Mouse (Mus musculus) heart, adult 2 months (tissue): ENCODE measurements around the gene Gm26602. TPM values are rescaled to one million over a fixed set of nuclear protein-coding genes. Genes with fewer than 3 reads are reported as not detected.
A peak's percentile ranks its signal among the peaks of the same experiment; 100 is the strongest.

Source experiments
- DNase-seq, 2 experiments: peaks; one replicate each; pipeline ENCODE4 v3.0.0; 2021
- H3K27ac ChIP-seq: fragments of 200-600 bp; 2 replicates; pipeline ENCODE4 v1.8.1; 2022
- H3K27me3 ChIP-seq: fragments of 200-500 bp; 2 replicates; pipeline ENCODE4 v1.6.1; 2012; ENCODE audit warnings: mild to moderate bottlenecking, low read length, inconsistent platforms, mixed read lengths; ENCODE audit not compliant: control insufficient read depth, insufficient read depth
- H3K36me3 ChIP-seq: fragments of 200-500 bp; 2 replicates; pipeline ENCODE4 v1.6.1; 2012; ENCODE audit warnings: low read length, inconsistent platforms; ENCODE audit not compliant: control insufficient read depth, insufficient read depth
- H3K4me1 ChIP-seq: fragments of 200-500 bp; 2 replicates; pipeline ENCODE4 v1.6.1; 2011; ENCODE audit warnings: low read length; ENCODE audit not compliant: control insufficient read depth, insufficient read depth
- H3K4me3 ChIP-seq: fragments of 200-600 bp; 2 replicates; pipeline ENCODE4 v1.8.1; 2022
- H3K79me2 ChIP-seq: fragments of 200-500 bp; replicated peaks from 2 replicates; pipeline ENCODE4 v1.6.1; 2012; ENCODE audit warnings: mild to moderate bottlenecking, inconsistent platforms, low read length, moderate library complexity, mixed read lengths; ENCODE audit not compliant: control insufficient read depth, insufficient read depth
- H3K9ac ChIP-seq: fragments of 200-500 bp; 2 replicates; pipeline ENCODE4 v1.6.1; 2012; ENCODE audit warnings: low read depth, mild to moderate bottlenecking, control low read depth, inconsistent platforms, low read length, mixed read lengths
- CTCF ChIP-seq: fragments of 200-600 bp; IDR thresholded peaks from 2 replicates; pipeline ENCODE4 v1.8.1; 2022; ENCODE audit warnings: antibody characterized with exemption, mild to moderate bottlenecking, moderate library complexity
- EP300 ChIP-seq: fragments of 200-500 bp; IDR thresholded peaks from 2 replicates; pipeline ENCODE4 v1.6.1; 2011; ENCODE audit warnings: low read depth, low read length, control low read depth; ENCODE audit not compliant: insufficient read depth
- POLR2A ChIP-seq: fragments of 200-500 bp; IDR thresholded peaks from 2 replicates; pipeline ENCODE4 v1.6.1; 2011; ENCODE audit warnings: mild to moderate bottlenecking, low read depth, low read length, control low read depth; ENCODE audit not compliant: insufficient read depth
- WGBS: fragments of 180-500 bp; shearing (Covaris S2); methylation state at CpG from one replicate; pipeline ENCODE4 v1.1.7; 2018; 5-methylcytosine and 5-hydroxymethylcytosine counted together
- intact Hi-C: fragments of 180-260 bp; cut with DNase I; formaldehyde crosslinking; loops from one replicate; pipeline ENCODE4 v1.15.1; 2025
- polyA plus RNA-seq: library from polyadenylated mRNA; depleted of rRNA; stranded (reverse); fragments of >200 nt; gene quantifications from 2 replicates; pipeline ENCODE4 v1.2.3, GENCODE M21; 2012
- total RNA-seq, 2 experiments: library from RNA; stranded (reverse); gene quantifications; 2 replicates each; pipeline ENCODE4 v1.2.3; 2021

Gm26602 gene
- total and polyA plus RNA-seq, 3 experiments, result not detected

DNA sequence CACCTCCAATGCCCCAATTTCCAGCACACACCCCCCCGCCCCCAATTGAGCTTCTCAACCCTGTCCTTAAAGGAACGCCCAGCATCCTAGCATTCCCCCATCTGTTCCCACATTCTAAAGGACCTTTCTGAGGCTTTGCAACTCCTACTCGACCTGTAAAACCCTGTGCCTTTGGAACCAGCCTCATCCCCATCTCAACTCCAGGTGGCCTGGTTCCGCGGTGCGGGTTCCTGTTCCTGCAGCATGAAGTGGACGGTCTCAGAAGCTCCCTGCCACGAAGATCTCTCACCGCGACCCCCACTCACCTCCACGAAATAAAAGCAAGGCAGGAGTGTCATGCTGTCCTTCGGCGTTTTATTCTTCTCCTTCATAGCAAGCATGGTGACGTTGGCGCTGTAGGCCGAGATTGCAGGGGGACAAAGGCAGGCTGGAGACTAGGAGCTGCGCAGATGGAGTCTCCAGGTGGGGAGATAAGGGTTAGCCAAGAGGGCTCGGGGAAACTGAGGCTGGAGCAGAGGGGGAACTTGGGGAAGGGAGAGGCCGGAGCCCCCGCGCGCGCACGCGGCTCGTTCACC lies 36.9 kb upstream of the Gm26602 start:
- H3K4me3 ChIP-seq, result peak overlapping the region; percentile 52
- no peaks in the 10 kb centered on the region for H3K36me3 ChIP-seq
- no peaks in the 10 kb centered on the region for H3K79me2 ChIP-seq
- WGBS, result 5% methylated on average over 26 of the region's 26 CpGs
- intact Hi-C loops, result no loop called here
- H3K27me3 ChIP-seq, result peaks cover 4% of the 10 kb centered on the region; the same call in 1 of the 2 replicates
- no peak for DNase-seq
- no peak for TF ChIP-seq EP300
- no peak for TF ChIP-seq CTCF
- no peak for TF ChIP-seq POLR2A
- H3K9ac ChIP-seq, result peak overlapping the region; percentile 69; the same call in 1 of the 2 replicates
- H3K27ac ChIP-seq, result no peak overlapping the region
- H3K4me1 ChIP-seq, result peaks cover 7% of the 10 kb centered on the region

DNA sequence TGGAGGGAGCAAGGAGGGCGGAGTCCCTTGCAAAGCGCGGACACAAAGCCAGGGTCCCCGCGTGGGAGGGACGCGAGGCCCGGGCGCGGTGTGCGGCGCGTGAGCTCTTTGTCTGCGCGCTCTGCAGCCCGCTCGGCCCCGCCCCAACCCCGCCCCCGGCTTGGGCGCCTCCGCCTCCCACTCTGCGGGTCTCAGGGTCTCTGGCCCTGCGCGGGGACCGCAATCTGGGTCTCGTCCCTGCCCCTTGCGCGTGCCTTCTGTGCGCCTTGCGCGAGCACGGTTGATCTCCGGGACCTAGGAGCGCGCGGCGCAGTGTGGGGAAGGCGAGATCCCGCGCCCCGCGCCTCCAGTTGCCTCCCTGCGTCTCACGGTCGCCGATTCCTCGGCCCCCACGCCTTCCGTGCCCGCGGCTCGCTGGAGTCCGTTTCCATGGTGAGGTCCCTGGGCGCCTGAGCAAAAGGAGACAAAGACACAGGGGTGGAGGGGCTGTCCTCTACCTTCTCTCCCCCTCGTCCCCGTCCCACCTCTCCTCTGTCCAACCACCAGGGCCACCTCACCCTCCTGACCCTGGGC lies 36.3 kb upstream of the Gm26602 start, which contains the start of the genes Prtn3 and Plppr3:
Prtn3 (plus strand) TSS at position 187 of the 573 bp plus-strand sequence.
Plppr3 (minus strand) TSS at position 345 of the 573 bp plus-strand sequence.
- Histone ChIP-seq H3K27ac (no peak within 1 kb of the TSS), H3K27me3 (peaks cover 4% of the 10 kb centered on the region; the same call in 1 of the 2 replicates), H3K9ac (peak within 1 kb of the TSS; percentile 69), H3K79me2 (no peaks in the 10 kb centered on the region), H3K36me3 (no peaks in the 10 kb centered on the region), H3K4me1 (peaks cover 7% of the 10 kb centered on the region), H3K4me3 (peak within 1 kb of the TSS; percentile 52)
- intact Hi-C loops, result no loop called here
- TF ChIP-seq CTCF, result no peak
- no peak for TF ChIP-seq POLR2A
- TF ChIP-seq EP300, result no peak
- DNase-seq, result peak; percentile 27 to 43
- WGBS, result under 1% methylated on average over 57 of the region's 57 CpGs

DNA sequence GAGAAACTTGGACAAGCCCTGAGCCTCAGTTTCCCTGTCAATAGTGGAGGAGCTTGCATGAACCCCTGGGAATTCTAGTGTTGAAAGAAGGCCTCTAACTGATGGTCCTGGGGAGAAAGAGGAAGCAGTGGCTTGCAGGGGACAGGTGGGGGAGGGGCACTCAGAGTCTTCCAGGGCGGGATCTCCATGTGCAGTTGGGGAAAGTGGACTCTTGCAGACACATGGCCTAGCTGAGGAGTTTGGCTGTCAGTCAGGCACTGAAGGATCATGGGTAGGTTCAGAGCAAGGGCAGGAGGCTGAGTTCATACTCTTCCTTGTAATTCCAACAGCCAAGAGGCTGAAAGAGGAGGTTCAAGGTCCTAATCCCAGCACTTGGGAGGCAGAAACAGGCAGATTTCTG lies 33.5 kb upstream of the Gm26602 start:
- Histone ChIP-seq H3K27me3 (peaks cover 4% of the 10 kb centered on the region; the same call in 1 of the 2 replicates), H3K36me3 (no peaks in the 10 kb centered on the region), H3K4me1 (peaks cover 7% of the 10 kb centered on the region), H3K4me3 (no peak overlapping the region), H3K27ac (no peak overlapping the region), H3K79me2 (no peaks in the 10 kb centered on the region), H3K9ac (no peak overlapping the region)
- DNase-seq, result no peak
- intact Hi-C loops, result no loop called here
- WGBS, result 61% methylated on average over 1 of the region's 1 CpGs
- TF ChIP-seq POLR2A, result no peak
- no peak for TF ChIP-seq EP300
- no peak for TF ChIP-seq CTCF

DNA sequence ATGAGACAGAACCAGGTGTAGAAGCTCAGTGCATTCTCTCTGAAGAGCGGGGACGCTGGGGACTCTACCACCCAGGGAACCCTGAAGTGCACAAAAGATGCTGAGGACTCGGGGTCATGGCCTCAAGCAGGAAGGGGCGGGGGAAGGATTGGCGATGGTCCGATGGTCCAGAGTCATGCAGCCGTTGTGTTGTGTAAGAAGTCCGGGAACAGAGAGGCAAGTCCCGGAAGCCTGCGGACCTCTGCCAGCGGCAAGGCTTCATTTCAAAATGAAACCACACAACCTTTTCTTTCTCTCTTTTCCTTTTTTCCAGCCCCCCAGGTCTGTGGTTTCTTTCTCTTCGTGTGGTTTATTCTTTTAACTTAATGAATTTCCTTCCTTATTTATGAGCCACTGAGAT lies 32.9 kb upstream of the Gm26602 start:
- Histone ChIP-seq H3K79me2 (no peaks in the 10 kb centered on the region), H3K36me3 (no peaks in the 10 kb centered on the region), H3K27ac (peak overlapping the region; percentile 26; the same call in 1 of the 2 replicates), H3K4me3 (no peak overlapping the region), H3K9ac (no peak overlapping the region), H3K4me1 (peaks cover 7% of the 10 kb centered on the region), H3K27me3 (peaks cover 4% of the 10 kb centered on the region; the same call in 1 of the 2 replicates)
- DNase-seq, result peak; percentile 61 to 74
- TF ChIP-seq POLR2A (no peak), CTCF (no peak), EP300 (0 out of 2 replicates have a peak, but pooled peaks have one; percentile 39)
- intact Hi-C loops, result no loop called here
- WGBS, result 32% methylated on average over 12 of the region's 12 CpGs

DNA sequence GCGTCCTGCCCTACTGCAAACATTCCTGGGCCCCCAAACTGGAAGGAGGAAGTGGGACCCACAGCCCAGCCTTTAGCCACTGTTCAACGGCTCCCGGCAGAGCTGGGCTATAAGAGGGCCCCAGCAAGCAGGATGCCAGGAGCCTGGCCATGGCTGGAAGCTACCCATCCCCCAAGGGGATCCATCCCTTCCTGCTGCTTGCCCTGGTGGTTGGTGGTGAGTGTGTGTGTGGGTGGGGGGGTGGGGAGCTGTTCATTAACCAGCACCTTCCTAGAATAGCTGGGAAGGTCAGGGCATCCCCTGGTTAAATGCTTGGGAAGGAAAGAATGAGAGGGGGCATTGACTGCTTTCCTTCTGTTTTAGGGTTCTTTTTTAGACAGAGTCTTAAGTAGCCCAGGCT lies 31.1 kb upstream of the Gm26602 start:
- DNase-seq, result no peak
- H3K9ac ChIP-seq, result no peak overlapping the region
- intact Hi-C loops, result no loop called here

DNA sequence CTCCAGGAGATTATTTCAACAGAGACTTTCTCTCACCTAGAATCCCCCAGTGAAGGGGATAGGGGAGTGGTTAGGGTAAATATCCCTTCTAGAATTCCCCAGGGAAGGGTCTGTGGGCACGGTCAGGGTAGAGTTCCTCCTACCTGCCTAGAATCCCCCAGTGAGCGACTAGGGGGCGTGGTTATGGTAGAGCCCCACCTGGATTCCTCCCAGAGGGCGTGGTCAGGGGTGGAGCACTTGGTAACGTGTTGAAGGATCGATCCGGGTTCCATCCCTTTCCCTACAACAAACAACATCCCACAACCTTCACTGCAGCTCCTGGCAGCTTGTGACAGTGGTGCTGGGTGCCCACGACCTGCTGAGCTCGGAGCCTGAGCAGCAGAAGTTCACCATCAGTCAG lies 29.9 kb upstream of the Gm26602 start:
- H3K4me3 ChIP-seq, result no peak overlapping the region
- DNase-seq, result no peak
- no peaks in the 10 kb centered on the region for H3K27me3 ChIP-seq
- TF ChIP-seq CTCF (no peak), POLR2A (no peak), EP300 (no peak)
- H3K36me3 ChIP-seq, result no peaks in the 10 kb centered on the region
- H3K4me1 ChIP-seq, result peaks cover 6% of the 10 kb centered on the region
- intact Hi-C loops, result loop anchor here (5.0 kb wide), 1 partner anchor 48 kb away; no protein-coding TSS in a partner anchor
- WGBS, result 45% methylated on average over 9 of the region's 9 CpGs
- no peaks in the 10 kb centered on the region for H3K79me2 ChIP-seq
- H3K9ac ChIP-seq, result no peak overlapping the region
- no peak overlapping the region for H3K27ac ChIP-seq

More for the DNA sequence above, 31.1 kb upstream of the Gm26602 start:
- TF ChIP-seq CTCF, result no peak
- TF ChIP-seq EP300, result no peak
- no peak for TF ChIP-seq POLR2A
- Histone ChIP-seq H3K79me2 (no peaks in the 10 kb centered on the region), H3K36me3 (no peaks in the 10 kb centered on the region), H3K27me3 (0 out of 2 replicates have a peak, but pooled peaks cover 1% of the 10 kb centered on the region), H3K4me1 (peaks cover 6% of the 10 kb centered on the region), H3K27ac (no peak overlapping the region), H3K4me3 (no peak overlapping the region)
- 45% methylated on average over 3 of the region's 3 CpGs for WGBS
